Mouse (Mus musculus) mouse embryonic stem cell (cell line): ENCODE measurements around the gene Nap1l2.
"Not testable (repeated sequence)": the region's sequence is repeated elsewhere in the genome, so short reads cannot be mapped to it uniquely, and the experiment has no call there.

Source experiments
- in situ Hi-C, 2 experiments: fragments of 300-500 bp; cut with MboI; formaldehyde crosslinking; loops; 1 replicate in 1 of 2; 3 replicates in 1 of 2; pipeline ENCODE4 v1.14.3; 2019 to 2020; ENCODE audit warnings: low sequenced_read_pairs in 2 of 2, low pct_unique_long_range_greater_than_20kb in 1 of 2, mixed read lengths in 1 of 2; ENCODE audit not compliant: unreplicated experiment in 1 of 2

Gene Nap1l2

GRCm38 (mm10) chrX:103186431-103186786, at the start of gene Nap1l2:
Gene Nap1l2, minus strand, starts transcription at chrX:103186640.
- in situ Hi-C loops: no loop called here

GRCm38 (mm10) chrX:103215251-103215650, 28.8 kb upstream of the Nap1l2 start:
- in situ Hi-C loops: no loop called here

- in situ Hi-C loops: no loop called here
Measured at GRCm38 (mm10) chrX:103186829-103187228, 389 bp upstream of the Nap1l2 start.

GRCm38 (mm10) chrX:103185781-103186430, 534 bp downstream of the Nap1l2 start:
- in situ Hi-C loops: no loop called here

GRCm38 (mm10) chrX:103183536-103183935, 2.9 kb downstream of the Nap1l2 start:
- in situ Hi-C loops: no loop called here

- in situ Hi-C loops: no loop called here
Measured at GRCm38 (mm10) chrX:103179771-103180558, 6.5 kb downstream of the Nap1l2 start.

- in situ Hi-C loops: not testable (repeated sequence)
Measured at GRCm38 (mm10) chrX:103164948-103165605, 21.4 kb downstream of the Nap1l2 start.

GRCm38 (mm10) chrX:103156134-103156533, 30.3 kb downstream of the Nap1l2 start:
- in situ Hi-C loops: no loop called here

- in situ Hi-C loops: no loop called here
Measured at GRCm38 (mm10) chrX:103138549-103138948, 47.9 kb downstream of the Nap1l2 start.
